Mouse (Mus musculus): ENCODE data around the gene Ccnyl1. TPM values are rescaled to one million over a fixed set of nuclear protein-coding genes. Genes with fewer than 3 reads are reported as not detected.
A peak's percentile ranks its signal among the peaks of the same experiment; 100 is the strongest.

The Ccnyl1 gene
- polyA plus RNA-seq, 1 experiment from 2014 or later = 3.8 TPM

GRCm38 (mm10) chr1:64716589-64717304, 26.5 kb downstream of the Ccnyl1 start:
- no peak for ATAC-seq
- 81% methylated on average over 7 of the region's 7 CpGs for WGBS
- Histone ChIP-seq H3K4me1 (ENCODE audit: control insufficient read depth, insufficient read depth, low read length) (peaks cover 3% of the 10 kb centered on the region), H3K4me2 (ENCODE audit: low read depth, low read length) (no peak overlapping the region), H3K27me3 (replicated peaks; ENCODE audit: control insufficient read depth, insufficient read depth, low read length) (no peaks in the 10 kb centered on the region), H3K9ac (ENCODE audit: low read depth, low read length) (no peak overlapping the region), H3K36me3 (ENCODE audit: control insufficient read depth, insufficient read depth, low read length) (no peaks in the 10 kb centered on the region), H3K9me3 (ENCODE audit: control insufficient read depth, low read length) (no peaks in the 10 kb centered on the region), H3K4me3 (ENCODE audit: low read length) (no peak overlapping the region), H3K27ac (ENCODE audit: low read length) (no peak overlapping the region)

GRCm38 (mm10) chr1:64717504-64717903, 27.2 kb downstream of the Ccnyl1 start:
- Histone ChIP-seq H3K4me1 (ENCODE audit: control insufficient read depth, insufficient read depth, low read length) (peaks cover 3% of the 10 kb centered on the region), H3K4me2 (ENCODE audit: low read depth, low read length) (no peak overlapping the region), H3K4me3 (ENCODE audit: low read length) (no peak overlapping the region), H3K27me3 (replicated peaks; ENCODE audit: control insufficient read depth, insufficient read depth, low read length) (no peaks in the 10 kb centered on the region), H3K9ac (ENCODE audit: low read depth, low read length) (no peak overlapping the region), H3K9me3 (ENCODE audit: control insufficient read depth, low read length) (no peaks in the 10 kb centered on the region), H3K36me3 (ENCODE audit: control insufficient read depth, insufficient read depth, low read length) (no peaks in the 10 kb centered on the region), H3K27ac (ENCODE audit: low read length) (no peak overlapping the region)
- peak; percentile 74; the same call in 1 of the 2 replicates for ATAC-seq

DNA sequence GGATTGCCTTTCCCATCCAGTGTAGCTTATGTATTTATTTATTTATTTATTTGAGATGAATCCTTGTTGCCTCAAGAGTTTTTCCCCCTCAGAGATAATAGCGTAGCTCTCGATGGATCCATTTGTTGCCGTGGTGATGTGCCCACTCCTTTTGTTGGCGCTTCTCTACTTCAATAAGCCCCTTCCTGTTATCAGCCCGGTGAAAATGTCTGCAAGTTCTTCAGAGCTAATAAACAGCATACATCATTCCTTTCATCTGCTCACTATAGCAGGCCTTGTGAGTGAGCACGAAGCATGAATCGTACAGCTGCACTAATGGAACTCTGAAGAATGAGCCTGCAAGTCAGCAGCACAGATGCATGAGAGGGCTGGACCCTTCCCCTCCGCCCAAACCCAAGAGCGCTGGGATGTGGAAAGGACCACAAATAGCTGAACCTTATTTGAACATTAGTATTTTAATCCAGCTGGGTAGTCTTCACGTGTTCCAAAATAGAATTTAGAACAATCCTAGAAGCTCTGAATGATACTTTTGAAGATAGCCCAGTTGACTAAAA, 30.9 kb downstream of the Ccnyl1 start:
- WGBS = 58% methylated on average over 10 of the region's 10 CpGs
- H3K4me1 ChIP-seq (ENCODE audit: control insufficient read depth, insufficient read depth, low read length) = no peaks in the 10 kb centered on the region
- no peak for ATAC-seq
- H3K36me3 ChIP-seq (ENCODE audit: control insufficient read depth, insufficient read depth, low read length) = no peaks in the 10 kb centered on the region
- H3K9me3 ChIP-seq (ENCODE audit: control insufficient read depth, low read length) = no peaks in the 10 kb centered on the region
- H3K27me3 ChIP-seq (replicated peaks; ENCODE audit: control insufficient read depth, insufficient read depth, low read length) = no peaks in the 10 kb centered on the region
- H3K4me2 ChIP-seq (ENCODE audit: low read depth, low read length) = no peak overlapping the region
- H3K27ac ChIP-seq (ENCODE audit: low read length) = no peak overlapping the region
- H3K9ac ChIP-seq (ENCODE audit: low read depth, low read length) = no peak overlapping the region
- no peak overlapping the region for H3K4me3 ChIP-seq (ENCODE audit: low read length)

GRCm38 (mm10) chr1:64730046-64730445, 39.8 kb downstream of the Ccnyl1 start:
- Histone ChIP-seq H3K27me3 (replicated peaks; ENCODE audit: control insufficient read depth, insufficient read depth, low read length) (no peaks in the 10 kb centered on the region), H3K9me3 (ENCODE audit: control insufficient read depth, low read length) (no peaks in the 10 kb centered on the region), H3K4me2 (ENCODE audit: low read depth, low read length) (no peak overlapping the region), H3K9ac (ENCODE audit: low read depth, low read length) (no peak overlapping the region), H3K27ac (ENCODE audit: low read length) (no peak overlapping the region), H3K4me1 (ENCODE audit: control insufficient read depth, insufficient read depth, low read length) (peaks cover 7% of the 10 kb centered on the region; the same call in 1 of the 2 replicates), H3K4me3 (ENCODE audit: low read length) (no peak overlapping the region), H3K36me3 (ENCODE audit: control insufficient read depth, insufficient read depth, low read length) (no peaks in the 10 kb centered on the region; the same call in 1 of the 2 replicates)
- no peak for ATAC-seq
- WGBS = 67% methylated on average over 4 of the region's 4 CpGs

GRCm38 (mm10) chr1:64731341-64732020, 41.2 kb downstream of the Ccnyl1 start:
- peak overlapping the region; percentile 41; the same call in 1 of the 2 replicates for H3K9ac ChIP-seq (ENCODE audit: low read depth, low read length)
- no peak overlapping the region for H3K27ac ChIP-seq (ENCODE audit: low read length)
- no peak for ATAC-seq
- peaks cover 14% of the 10 kb centered on the region; the same call in 1 of the 2 replicates for H3K4me1 ChIP-seq (ENCODE audit: control insufficient read depth, insufficient read depth, low read length)
- 67% methylated on average over 16 of the region's 16 CpGs for WGBS
- H3K27me3 ChIP-seq (replicated peaks; ENCODE audit: control insufficient read depth, insufficient read depth, low read length) = no peaks in the 10 kb centered on the region; the same call in 1 of the 2 replicates
- H3K9me3 ChIP-seq (ENCODE audit: control insufficient read depth, low read length) = no peaks in the 10 kb centered on the region
- peak overlapping the region; percentile 98 for H3K4me2 ChIP-seq (ENCODE audit: low read depth, low read length)
- no peak overlapping the region; the same call in 1 of the 2 replicates for H3K4me3 ChIP-seq (ENCODE audit: low read length)
- no peaks in the 10 kb centered on the region; the same call in 1 of the 2 replicates for H3K36me3 ChIP-seq (ENCODE audit: control insufficient read depth, insufficient read depth, low read length)

GRCm38 (mm10) chr1:64732161-64732560, 41.9 kb downstream of the Ccnyl1 start:
- peaks cover 14% of the 10 kb centered on the region; the same call in 1 of the 2 replicates for H3K4me1 ChIP-seq (ENCODE audit: control insufficient read depth, insufficient read depth, low read length)
- no peaks in the 10 kb centered on the region; the same call in 1 of the 2 replicates for H3K27me3 ChIP-seq (replicated peaks; ENCODE audit: control insufficient read depth, insufficient read depth, low read length)
- H3K36me3 ChIP-seq (ENCODE audit: control insufficient read depth, insufficient read depth, low read length) = no peaks in the 10 kb centered on the region; the same call in 1 of the 2 replicates
- peak overlapping the region; percentile 90 for H3K4me3 ChIP-seq (ENCODE audit: low read length)
- 0 out of 2 replicates have a peak overlapping the region, but pooled peaks have one; percentile 9 for H3K27ac ChIP-seq (ENCODE audit: low read length)
- peak overlapping the region; percentile 41; the same call in 1 of the 2 replicates for H3K9ac ChIP-seq (ENCODE audit: low read depth, low read length)
- H3K9me3 ChIP-seq (ENCODE audit: control insufficient read depth, low read length) = no peaks in the 10 kb centered on the region
- no peak for ATAC-seq
- WGBS = 43% methylated on average over 10 of the region's 10 CpGs
- H3K4me2 ChIP-seq (ENCODE audit: low read depth, low read length) = peak overlapping the region; percentile 98

DNA sequence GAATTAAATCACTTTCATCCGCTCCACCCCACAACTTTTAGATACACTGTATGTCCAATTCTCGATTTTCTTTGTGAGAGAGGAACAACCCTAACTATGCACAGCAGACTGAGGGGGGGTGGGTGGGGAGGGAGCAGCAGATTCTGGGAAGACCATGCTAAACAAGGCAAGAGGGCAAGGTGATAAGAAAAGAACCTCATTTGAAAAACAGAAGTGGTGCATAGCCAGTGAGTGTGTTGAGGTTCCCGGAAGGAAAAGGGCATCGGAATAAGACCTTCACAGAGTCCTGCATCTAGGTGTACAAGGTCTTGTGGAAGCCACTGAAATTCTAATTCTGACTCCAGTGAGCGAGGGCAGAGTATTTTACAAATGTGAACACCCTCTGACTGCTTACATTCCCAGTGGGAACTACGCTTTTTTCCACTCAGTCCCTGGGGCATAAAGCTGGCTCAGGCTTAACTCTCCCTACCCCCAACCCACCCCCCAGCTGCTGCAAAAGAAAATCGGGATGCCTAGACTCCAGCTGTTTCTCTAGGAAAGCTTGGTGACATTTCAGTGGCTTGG, 42.5 kb downstream of the Ccnyl1 start:
- 55% methylated on average over 7 of the region's 7 CpGs for WGBS
- no peak for ATAC-seq
- H3K4me2 ChIP-seq (ENCODE audit: low read depth, low read length) = peak overlapping the region; percentile 98
- H3K9me3 ChIP-seq (ENCODE audit: control insufficient read depth, low read length) = no peaks in the 10 kb centered on the region
- H3K36me3 ChIP-seq (ENCODE audit: control insufficient read depth, insufficient read depth, low read length) = no peaks in the 10 kb centered on the region; the same call in 1 of the 2 replicates
- H3K9ac ChIP-seq (ENCODE audit: low read depth, low read length) = 0 out of 2 replicates have a peak overlapping the region, but pooled peaks have one; percentile 48
- peak overlapping the region; percentile 90 for H3K4me3 ChIP-seq (ENCODE audit: low read length)
- no peaks in the 10 kb centered on the region; the same call in 1 of the 2 replicates for H3K27me3 ChIP-seq (replicated peaks; ENCODE audit: control insufficient read depth, insufficient read depth, low read length)
- no peak overlapping the region for H3K27ac ChIP-seq (ENCODE audit: low read length)
- H3K4me1 ChIP-seq (ENCODE audit: control insufficient read depth, insufficient read depth, low read length) = peaks cover 14% of the 10 kb centered on the region; the same call in 1 of the 2 replicates

GRCm38 (mm10) chr1:64733453-64734245, 43.4 kb downstream of the Ccnyl1 start:
- Histone ChIP-seq H3K27ac (ENCODE audit: low read length) (no peak overlapping the region; the same call in 1 of the 2 replicates), H3K9me3 (ENCODE audit: control insufficient read depth, low read length) (no peaks in the 10 kb centered on the region), H3K9ac (ENCODE audit: low read depth, low read length) (peak overlapping the region; percentile 48), H3K4me2 (ENCODE audit: low read depth, low read length) (peak overlapping the region; percentile 98), H3K4me1 (ENCODE audit: control insufficient read depth, insufficient read depth, low read length) (peaks cover 20% of the 10 kb centered on the region; the same call in 1 of the 2 replicates), H3K36me3 (ENCODE audit: control insufficient read depth, insufficient read depth, low read length) (no peaks in the 10 kb centered on the region; the same call in 1 of the 2 replicates), H3K27me3 (replicated peaks; ENCODE audit: control insufficient read depth, insufficient read depth, low read length) (no peaks in the 10 kb centered on the region; the same call in 1 of the 2 replicates), H3K4me3 (ENCODE audit: low read length) (peak overlapping the region; percentile 90)
- ATAC-seq = no peak
- 37% methylated on average over 11 of the region's 11 CpGs for WGBS
